Mouse (Mus musculus) spleen, postnatal 10 days (tissue): ENCODE data around the gene Me3.

Experiments
- DNase-seq, 2 experiments: peaks; one replicate each; pipeline ENCODE4 v3.0.0; 2021 to 2022; ENCODE audit warnings: low spot score in 2 of 2

Me3 gene

GRCm38 (mm10) chr7:89903442-89904343 lies 271.5 kb downstream of the Me3 start, which contains the start of gene Ccdc81:
TSS of gene Ccdc81 (minus strand) at chr7:89903629.
- DNase-seq: no peak
